Mouse (Mus musculus): ENCODE data around the gene Il1f10. TPM values are rescaled to one million over a fixed set of nuclear protein-coding genes. Genes with fewer than 3 reads are reported as not detected.
A peak's percentile ranks its signal among the peaks of the same experiment; 100 is the strongest.

Gene Il1f10
- total RNA-seq (2021): not detected

- no peak for DNase-seq (ENCODE audit: low spot score in 2 of 2)
- intact Hi-C loops (cut with DNase I): no loop called here
Observed at GRCm38 (mm10) chr2:24290896-24291295, at the start of gene Il1f10. Il1f10 (plus strand) TSS chr2:24291196.

- no peak for DNase-seq (ENCODE audit: low spot score in 2 of 2)
- intact Hi-C loops (cut with DNase I): no loop called here
Observed at GRCm38 (mm10) chr2:24267503-24267902, 23.5 kb upstream of the Il1f10 start.

GRCm38 (mm10) chr2:24273619-24274018 is 17.4 kb upstream of the Il1f10 start:
- intact Hi-C loops (cut with DNase I): no loop called here
- DNase-seq (ENCODE audit: low spot score in 2 of 2): no peak

GRCm38 (mm10) chr2:24275146-24275545 is 15.8 kb upstream of the Il1f10 start:
- no peak for DNase-seq (ENCODE audit: low spot score in 2 of 2)
- intact Hi-C loops (cut with DNase I): no loop called here

- DNase-seq (ENCODE audit: low spot score in 2 of 2): no peak
- intact Hi-C loops (cut with DNase I): no loop called here
Observed at GRCm38 (mm10) chr2:24276654-24277053, 14.3 kb upstream of the Il1f10 start, which contains the start of gene Il1f5. Il1f5 (plus strand) TSS chr2:24276954.

- intact Hi-C loops (cut with DNase I): loop anchor here (5.0 kb wide), 1 partner anchor 58 kb away; no protein-coding TSS in a partner anchor
- DNase-seq (ENCODE audit: low spot score in 2 of 2): no peak
Observed at GRCm38 (mm10) chr2:24294616-24295015, 3.6 kb downstream of the Il1f10 start.

GRCm38 (mm10) chr2:24296837-24297236 is 5.8 kb downstream of the Il1f10 start:
- DNase-seq (ENCODE audit: low spot score in 2 of 2): peak; percentile 49 to 58
- intact Hi-C loops (cut with DNase I): loop anchor here (1.0 to 5.0 kb wide), 3 partner anchors 55 to 272 kb away; no protein-coding TSS in a partner anchor

GRCm38 (mm10) chr2:24311302-24312001 is 20.5 kb downstream of the Il1f10 start:
- intact Hi-C loops (cut with DNase I): no loop called here
- no peak for DNase-seq (ENCODE audit: low spot score in 2 of 2)

GRCm38 (mm10) chr2:24316919-24317318 is 25.9 kb downstream of the Il1f10 start:
- no peak for DNase-seq (ENCODE audit: low spot score in 2 of 2)
- intact Hi-C loops (cut with DNase I): no loop called here

GRCm38 (mm10) chr2:24317919-24318598 is 27.1 kb downstream of the Il1f10 start:
- intact Hi-C loops (cut with DNase I): no loop called here
- DNase-seq (ENCODE audit: low spot score in 2 of 2): no peak

- intact Hi-C loops (cut with DNase I): no loop called here
Observed at GRCm38 (mm10) chr2:24335333-24335732, 44.3 kb downstream of the Il1f10 start.

GRCm38 (mm10) chr2:24336545-24336944 is 45.5 kb downstream of the Il1f10 start, which contains the start of gene Il1rn:
Il1rn (plus strand) TSS chr2:24336853.
- no peak for DNase-seq (ENCODE audit: low spot score in 2 of 2)
- intact Hi-C loops (cut with DNase I): no loop called here

More at GRCm38 (mm10) chr2:24335333-24335732, 44.3 kb downstream of the Il1f10 start:
- no peak for DNase-seq (ENCODE audit: low spot score in 2 of 2)

GRCm38 (mm10) chr2:24341395-24341885 is 50.4 kb downstream of the Il1f10 start:
- DNase-seq (ENCODE audit: low spot score in 2 of 2): peak in 1 of 2 experiments; percentile 15
- intact Hi-C loops (cut with DNase I): no loop called here

Other genes starting within 250 kb of the Il1f10 start
- gene Hnmt, start 241.8 kb upstream of the Il1f10 start, total RNA-seq (2021): 10 to 100 TPM; 21.3 to 23.5 TPM
- gene Tbpl2, start 194.6 kb upstream of the Il1f10 start, total RNA-seq (2021): not detected
- gene Il1f8, start 138.0 kb upstream of the Il1f10 start, total RNA-seq (2021): not detected
- not detected for gene Il1f9, start 104.7 kb upstream of the Il1f10 start, total RNA-seq (2021)
- gene Il1f6, start 75.8 kb upstream of the Il1f10 start, total RNA-seq (2021): not detected
- under 1 TPM in 1 of 2 experiments, not detected in 1; 0.23 TPM for gene Il1f5, start 14.2 kb upstream of the Il1f10 start, total RNA-seq (2021)
- not detected for gene Il1rn, start 45.7 kb downstream of the Il1f10 start, total RNA-seq (2021)
- 1 to 10 TPM; 1.1 to 1.6 TPM for gene Psd4, start 76.4 kb downstream of the Il1f10 start, total RNA-seq (2021)
- not detected for gene Pax8, start 184.4 kb downstream of the Il1f10 start, total RNA-seq (2021)

Data from left cerebral cortex, postnatal 25 days (tissue).